Mouse (Mus musculus): ENCODE measurements around the gene Ccdc102a. TPM values are rescaled to one million over a fixed set of nuclear protein-coding genes. Genes with fewer than 3 reads are reported as not detected.

Ccdc102a gene
- polyA plus RNA-seq (2012; fragmentation: generic; extraction: Trizol), result 28.1 TPM
- long read RNA-seq, experiment 1, transcript Ccdc102a-201 (9 exons, 2,304 nt), result major isoform, 31 of 56 reads
- long read RNA-seq, experiment 1, partial matches to known transcripts, result 17 of 56 reads
- long read RNA-seq, experiment 1, other reads (novel, unspliced or antisense), result 8 of 56 reads
- long read RNA-seq, experiment 2, transcript Ccdc102a-201 (9 exons, 2,304 nt), result major isoform, 788 of 949 reads
- long read RNA-seq, experiment 2, partial matches to known transcripts, result 40 of 949 reads
- long read RNA-seq, experiment 2, other reads (novel, unspliced or antisense), result 121 of 949 reads

DNA sequence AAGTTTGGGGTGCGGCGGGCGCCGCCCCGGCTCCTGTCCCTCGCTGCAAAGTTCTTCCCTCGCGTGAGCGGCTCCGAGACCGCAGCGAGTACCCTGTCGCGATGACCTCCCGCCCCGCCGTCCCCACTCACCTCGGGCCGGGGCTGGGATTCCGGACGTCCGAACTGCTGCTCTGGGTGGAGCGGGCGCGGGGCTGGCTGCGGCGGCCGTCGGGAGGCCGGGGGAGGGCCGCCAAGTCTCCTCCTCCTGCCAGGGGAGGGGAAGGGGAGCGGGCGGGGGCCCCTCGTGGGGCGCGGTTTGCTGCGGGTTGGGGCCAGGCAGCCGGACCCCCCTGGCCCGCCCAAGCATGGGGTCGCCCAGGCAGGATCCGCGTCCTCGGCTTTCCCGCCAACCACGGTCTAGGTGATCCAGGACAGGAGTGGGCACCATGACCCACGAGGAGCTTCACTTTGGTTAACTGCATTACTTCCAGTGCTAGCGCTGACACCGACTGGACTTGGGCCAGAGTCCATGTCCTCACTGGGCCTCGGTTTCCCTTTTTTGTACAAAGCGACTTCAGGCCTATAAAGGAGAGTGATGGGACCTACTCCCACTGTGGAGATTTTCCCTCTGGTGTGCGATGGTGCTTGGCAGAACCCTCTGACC, at the start of gene Ccdc102a:
Ccdc102a (minus strand) TSS at position 248 of the 645 bp plus-strand sequence.
- no peaks in the 10 kb centered on the region for H3K27me3 ChIP-seq (ENCODE audit: control insufficient read depth, insufficient read depth, insufficient read length)
- H3ac ChIP-seq (ENCODE audit: control insufficient read depth, insufficient read length, low read depth), result peak within 1 kb of the TSS; percentile 91
- TF ChIP-seq CEBPB (IDR thresholded peaks at IDR 0.05; ENCODE audit: low read depth), result no peak
- no peak for TF ChIP-seq USF1 (IDR thresholded peaks at IDR 0.05; ENCODE audit: low read depth)
- no peak for TF ChIP-seq MYOD1 (IDR thresholded peaks at IDR 0.05; ENCODE audit: control insufficient read depth, insufficient read length, low read depth)
- TF ChIP-seq CTCF (IDR thresholded peaks at IDR 0.05; ENCODE audit: control insufficient read depth, insufficient read depth, insufficient read length), result no peak
- TF ChIP-seq MYOG (IDR thresholded peaks at IDR 0.05; ENCODE audit: control insufficient read depth, extremely low read depth, insufficient read length), result no peak
- TF ChIP-seq FOSL1 (IDR thresholded peaks at IDR 0.05; ENCODE audit: insufficient read depth, low read length, poor library complexity, severe bottlenecking), result no peak
- no peak for TF ChIP-seq MAX (IDR thresholded peaks at IDR 0.05)
- peaks cover 13% of the 10 kb centered on the region for H3K79me3 ChIP-seq (ENCODE audit: low read depth)
- peaks cover 37% of the 10 kb centered on the region for H3K79me2 ChIP-seq (ENCODE audit: control insufficient read depth, insufficient read depth)
- peak within 1 kb of the TSS; percentile 60 for H3K4me3 ChIP-seq (ENCODE audit: insufficient read depth, poor library complexity, severe bottlenecking)
- peaks cover 5% of the 10 kb centered on the region for H3K36me3 ChIP-seq (ENCODE audit: control insufficient read depth, insufficient read depth)

DNA sequence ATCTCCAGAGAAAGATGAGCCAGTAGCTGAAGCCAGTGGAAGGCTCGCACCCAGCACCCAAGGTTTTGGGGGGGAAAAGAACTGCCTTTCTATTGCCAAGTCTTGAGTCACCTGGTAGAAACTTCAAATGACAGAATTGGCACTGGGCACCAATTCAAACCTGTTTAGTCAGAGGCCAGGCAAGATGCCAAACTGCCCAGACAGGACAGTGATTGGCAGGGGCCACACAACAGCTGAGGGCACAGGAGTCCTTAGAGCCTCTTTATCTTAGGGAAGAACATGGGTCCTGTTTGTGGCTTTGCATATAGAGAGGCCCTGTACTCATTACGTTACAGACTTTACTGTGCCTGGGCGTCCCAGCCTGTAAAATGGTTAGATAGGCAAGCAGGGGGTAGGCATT, 49.7 kb upstream of the Ccdc102a start:
- Histone ChIP-seq H3ac (ENCODE audit: control insufficient read depth, insufficient read length, low read depth) (no peak overlapping the region), H3K4me3 (ENCODE audit: insufficient read depth, poor library complexity, severe bottlenecking) (no peak overlapping the region), H3K79me3 (ENCODE audit: low read depth) (no peaks in the 10 kb centered on the region), H3K27me3 (ENCODE audit: control insufficient read depth, insufficient read depth, insufficient read length) (no peaks in the 10 kb centered on the region), H3K79me2 (ENCODE audit: control insufficient read depth, insufficient read depth) (no peaks in the 10 kb centered on the region), H3K36me3 (ENCODE audit: control insufficient read depth, insufficient read depth) (no peaks in the 10 kb centered on the region)
- TF ChIP-seq MYOG (IDR thresholded peaks at IDR 0.05; ENCODE audit: control insufficient read depth, extremely low read depth, insufficient read length) (no peak), MAX (IDR thresholded peaks at IDR 0.05) (no peak), CTCF (IDR thresholded peaks at IDR 0.05; ENCODE audit: control insufficient read depth, insufficient read depth, insufficient read length) (no peak), CEBPB (IDR thresholded peaks at IDR 0.05; ENCODE audit: low read depth) (no peak)

DNA sequence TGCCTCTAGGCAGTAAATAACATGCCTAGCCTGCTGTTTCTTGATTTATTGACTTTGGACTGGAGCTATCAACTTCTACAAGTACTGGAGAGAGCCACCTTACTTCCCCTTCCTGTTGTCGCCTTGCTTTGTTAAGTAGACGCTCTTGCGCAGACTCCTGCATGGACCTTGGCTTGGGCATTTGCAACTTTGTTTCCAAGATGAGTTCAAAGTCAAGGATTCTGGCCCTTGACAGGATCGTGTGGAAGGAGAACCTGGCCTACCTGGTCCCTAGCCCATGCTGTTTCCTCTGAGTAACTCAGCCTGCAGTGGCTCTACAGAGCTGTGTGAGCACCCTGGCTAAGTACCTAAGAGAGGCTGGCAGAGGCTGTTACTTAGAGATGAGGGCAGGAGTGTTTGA, 49.2 kb upstream of the Ccdc102a start:
- Histone ChIP-seq H3K4me3 (ENCODE audit: insufficient read depth, poor library complexity, severe bottlenecking) (no peak overlapping the region), H3K79me3 (ENCODE audit: low read depth) (no peaks in the 10 kb centered on the region), H3K27me3 (ENCODE audit: control insufficient read depth, insufficient read depth, insufficient read length) (no peaks in the 10 kb centered on the region), H3K79me2 (ENCODE audit: control insufficient read depth, insufficient read depth) (no peaks in the 10 kb centered on the region), H3K36me3 (ENCODE audit: control insufficient read depth, insufficient read depth) (no peaks in the 10 kb centered on the region), H3ac (ENCODE audit: control insufficient read depth, insufficient read length, low read depth) (no peak overlapping the region)
- TF ChIP-seq MYOG (IDR thresholded peaks at IDR 0.05; ENCODE audit: control insufficient read depth, extremely low read depth, insufficient read length) (no peak), CTCF (IDR thresholded peaks at IDR 0.05; ENCODE audit: control insufficient read depth, insufficient read depth, insufficient read length) (no peak), MYOD1 (IDR thresholded peaks at IDR 0.05; ENCODE audit: control insufficient read depth, insufficient read length, low read depth) (no peak)

DNA sequence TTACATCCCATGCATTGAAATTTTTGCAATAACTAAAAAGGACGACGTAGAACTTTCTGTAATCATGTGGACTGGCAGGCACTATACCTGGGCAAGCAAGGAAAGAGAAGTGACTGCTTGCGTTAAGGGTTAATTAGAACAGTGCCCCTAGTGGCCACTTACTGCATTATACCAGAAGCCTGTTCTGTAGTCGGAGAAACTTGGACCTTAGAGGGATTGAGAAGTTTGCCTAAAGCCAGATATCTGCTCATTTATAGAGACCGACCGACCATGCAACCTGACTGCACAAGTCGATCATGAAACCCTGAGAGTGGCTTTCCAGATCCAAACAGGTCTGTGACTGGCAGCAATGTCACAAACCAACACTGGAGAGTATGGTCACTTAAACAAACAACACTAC, 48.7 kb upstream of the Ccdc102a start:
- Histone ChIP-seq H3K36me3 (ENCODE audit: control insufficient read depth, insufficient read depth) (no peaks in the 10 kb centered on the region), H3K27me3 (ENCODE audit: control insufficient read depth, insufficient read depth, insufficient read length) (no peaks in the 10 kb centered on the region), H3ac (ENCODE audit: control insufficient read depth, insufficient read length, low read depth) (no peak overlapping the region), H3K79me2 (ENCODE audit: control insufficient read depth, insufficient read depth) (no peaks in the 10 kb centered on the region), H3K79me3 (ENCODE audit: low read depth) (no peaks in the 10 kb centered on the region), H3K4me3 (ENCODE audit: insufficient read depth, poor library complexity, severe bottlenecking) (no peak overlapping the region)
- no peak for TF ChIP-seq USF1 (IDR thresholded peaks at IDR 0.05; ENCODE audit: low read depth)
- no peak for TF ChIP-seq FOSL1 (IDR thresholded peaks at IDR 0.05; ENCODE audit: insufficient read depth, low read length, poor library complexity, severe bottlenecking)
- TF ChIP-seq CTCF (IDR thresholded peaks at IDR 0.05; ENCODE audit: control insufficient read depth, insufficient read depth, insufficient read length), result no peak
- TF ChIP-seq MYOG (IDR thresholded peaks at IDR 0.05; ENCODE audit: control insufficient read depth, extremely low read depth, insufficient read length), result no peak

DNA sequence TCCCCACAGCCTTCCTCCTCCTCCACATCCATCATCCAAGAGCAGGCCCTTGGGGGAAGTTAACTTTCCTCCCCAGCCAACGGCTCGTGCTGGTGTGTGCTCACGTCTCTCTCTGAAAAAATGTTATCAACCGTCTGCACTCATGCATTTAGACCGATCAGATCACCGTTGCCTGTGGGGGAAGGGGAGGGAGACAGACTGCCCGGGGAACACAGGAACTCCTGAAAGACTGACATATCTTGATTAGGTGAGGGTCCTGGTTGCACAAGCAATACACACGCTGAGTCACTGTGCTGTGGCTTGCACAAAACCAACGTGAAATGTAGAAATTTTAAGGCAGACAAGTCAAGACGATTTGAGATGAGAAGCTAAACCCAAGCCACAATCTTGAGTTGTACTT, 46.9 kb upstream of the Ccdc102a start:
- Histone ChIP-seq H3K4me3 (ENCODE audit: insufficient read depth, poor library complexity, severe bottlenecking) (no peak overlapping the region), H3K36me3 (ENCODE audit: control insufficient read depth, insufficient read depth) (no peaks in the 10 kb centered on the region), H3K27me3 (ENCODE audit: control insufficient read depth, insufficient read depth, insufficient read length) (no peaks in the 10 kb centered on the region), H3K79me3 (ENCODE audit: low read depth) (no peaks in the 10 kb centered on the region), H3K79me2 (ENCODE audit: control insufficient read depth, insufficient read depth) (no peaks in the 10 kb centered on the region), H3ac (ENCODE audit: control insufficient read depth, insufficient read length, low read depth) (no peak overlapping the region)
- TF ChIP-seq USF1 (IDR thresholded peaks at IDR 0.05; ENCODE audit: low read depth) (no peak), MYOD1 (IDR thresholded peaks at IDR 0.05; ENCODE audit: control insufficient read depth, insufficient read length, low read depth) (no peak), MAX (IDR thresholded peaks at IDR 0.05) (no peak), CTCF (IDR thresholded peaks at IDR 0.05; ENCODE audit: control insufficient read depth, insufficient read depth, insufficient read length) (no peak), FOSL1 (IDR thresholded peaks at IDR 0.05; ENCODE audit: insufficient read depth, low read length, poor library complexity, severe bottlenecking) (no peak), CEBPB (IDR thresholded peaks at IDR 0.05; ENCODE audit: low read depth) (no peak), MYOG (IDR thresholded peaks at IDR 0.05; ENCODE audit: control insufficient read depth, extremely low read depth, insufficient read length) (no peak)

DNA sequence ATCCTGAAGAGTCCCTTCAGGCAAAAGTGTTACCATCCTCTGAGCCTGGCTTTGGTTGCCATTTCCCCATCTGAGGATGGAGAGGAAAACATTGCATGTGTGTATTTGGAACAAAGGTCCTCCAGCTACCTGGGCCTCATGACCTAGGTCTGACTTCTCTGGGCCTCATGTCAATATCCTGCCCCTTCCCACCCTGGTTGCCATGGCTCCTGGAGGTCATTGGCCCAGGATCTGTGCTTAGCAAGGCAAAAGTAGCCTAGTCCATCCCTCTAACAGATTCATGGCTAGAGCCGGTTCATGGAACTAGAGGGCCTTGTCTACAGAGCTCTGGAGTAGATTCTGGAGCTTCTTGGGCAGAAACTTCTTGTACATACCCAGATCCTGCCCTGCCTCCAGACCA, 44.3 kb upstream of the Ccdc102a start:
- H3ac ChIP-seq (ENCODE audit: control insufficient read depth, insufficient read length, low read depth), result no peak overlapping the region
- no peak for TF ChIP-seq MAX (IDR thresholded peaks at IDR 0.05)
- no peak for TF ChIP-seq CEBPB (IDR thresholded peaks at IDR 0.05; ENCODE audit: low read depth)
- TF ChIP-seq MYOD1 (IDR thresholded peaks at IDR 0.05; ENCODE audit: control insufficient read depth, insufficient read length, low read depth), result no peak
- no peak for TF ChIP-seq MYOG (IDR thresholded peaks at IDR 0.05; ENCODE audit: control insufficient read depth, extremely low read depth, insufficient read length)
- TF ChIP-seq USF1 (IDR thresholded peaks at IDR 0.05; ENCODE audit: low read depth), result no peak
- TF ChIP-seq FOSL1 (IDR thresholded peaks at IDR 0.05; ENCODE audit: insufficient read depth, low read length, poor library complexity, severe bottlenecking), result no peak
- no peak for TF ChIP-seq CTCF (IDR thresholded peaks at IDR 0.05; ENCODE audit: control insufficient read depth, insufficient read depth, insufficient read length)
- no peak overlapping the region for H3K4me3 ChIP-seq (ENCODE audit: insufficient read depth, poor library complexity, severe bottlenecking)
- H3K79me3 ChIP-seq (ENCODE audit: low read depth), result no peaks in the 10 kb centered on the region
- H3K27me3 ChIP-seq (ENCODE audit: control insufficient read depth, insufficient read depth, insufficient read length), result no peaks in the 10 kb centered on the region
- no peaks in the 10 kb centered on the region for H3K36me3 ChIP-seq (ENCODE audit: control insufficient read depth, insufficient read depth)
- H3K79me2 ChIP-seq (ENCODE audit: control insufficient read depth, insufficient read depth), result no peaks in the 10 kb centered on the region

Measured in C2C12 (cell line).